Mouse (Mus musculus): ENCODE results near the gene Gm10662.
"Not testable (repeated sequence)": the region's sequence is repeated elsewhere in the genome, so short reads cannot be mapped to it uniquely, and the experiment has no call there.

Gm10662 gene

GRCm38 (mm10) chr7:23144380-23144779 lies at the start of gene Gm10662:
Gm10662 (minus strand) TSS chr7:23144480.
- DNase-seq (ENCODE audit: low spot score in 2 of 2): not testable (repeated sequence)

DNA sequence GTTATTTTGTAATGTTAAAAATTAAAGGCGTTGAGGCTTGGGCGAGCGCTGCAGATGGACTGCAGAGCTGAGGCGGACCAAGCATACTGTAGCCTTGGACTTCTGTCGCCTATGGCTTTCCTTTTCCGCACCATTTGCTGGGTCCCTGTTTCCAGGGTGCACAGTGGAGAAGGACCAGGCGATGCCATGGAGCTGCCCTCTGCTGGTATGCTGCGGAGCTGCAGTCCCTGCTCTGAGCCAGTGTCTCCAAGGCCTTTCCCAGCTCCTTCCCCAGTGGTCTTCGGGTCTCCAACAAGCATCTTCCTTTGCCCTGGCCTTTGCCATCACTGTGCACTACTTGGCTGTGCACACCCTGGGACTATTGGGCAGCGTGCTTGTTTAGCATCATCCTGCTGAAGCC lies 19.2 kb upstream of the Gm10662 start:
- DNase-seq (ENCODE audit: low spot score in 2 of 2): not testable (repeated sequence)

Measured in natural killer cell, adult 2 months (primary cell).